Mouse (Mus musculus) intestine, embryonic 16.5 days (tissue): ENCODE measurements around the gene Dact3. TPM values are rescaled to one million over a fixed set of nuclear protein-coding genes. Genes with fewer than 3 reads are reported as not detected.

Experiments used
- ATAC-seq: fragments of 200-750 bp; cut with Nextera tagmentation; 2 replicates; pipeline ENCODE4 v1.8.0; 2017; ENCODE audit warnings: moderate TSS enrichment, moderate library complexity
- H3K27ac ChIP-seq: fragments of 300-500 bp; sonication (generic); 2 replicates; pipeline ENCODE4 v1.5.1; 2014; ENCODE audit warnings: mild to moderate bottlenecking, low read length
- H3K27me3 ChIP-seq: fragments of 300-500 bp; sonication (generic); replicated peaks from 2 replicates; pipeline ENCODE4 v1.6.1; 2014; ENCODE audit warnings: low read length, control low read depth, mixed read lengths; ENCODE audit not compliant: control insufficient read depth, insufficient read depth
- H3K36me3 ChIP-seq: fragments of 300-500 bp; sonication (generic); 2 replicates; pipeline ENCODE4 v1.6.1; 2014; ENCODE audit warnings: low read length, control low read depth; ENCODE audit not compliant: control insufficient read depth, insufficient read depth
- H3K4me1 ChIP-seq: fragments of 300-500 bp; sonication (generic); 2 replicates; pipeline ENCODE4 v1.6.1; 2014; ENCODE audit warnings: low read length, control low read depth, mixed read lengths; ENCODE audit not compliant: control insufficient read depth, insufficient read depth
- H3K4me2 ChIP-seq: fragments of 300-500 bp; sonication (generic); 2 replicates; pipeline ENCODE4 v1.6.1; 2014; ENCODE audit warnings: low read depth, low read length, control low read depth
- H3K4me3 ChIP-seq: fragments of 300-500 bp; sonication (generic); 2 replicates; pipeline ENCODE4 v1.5.1; 2014; ENCODE audit warnings: mild to moderate bottlenecking, low read length
- H3K9ac ChIP-seq: fragments of 300-500 bp; sonication (generic); 2 replicates; pipeline ENCODE4 v1.6.1; 2014; ENCODE audit warnings: low read depth, low read length
- H3K9me3 ChIP-seq: fragments of 300-500 bp; sonication (generic); 2 replicates; pipeline ENCODE4 v1.6.1; 2016; ENCODE audit warnings: low read length, control low read depth; ENCODE audit not compliant: control insufficient read depth
- WGBS: fragments of 180-500 bp; shearing (Covaris S2); extraction: QIAGEN DNeasy Blood & Tissue Kit; methylation state at CpG from one replicate; pipeline ENCODE4 v1.1.7; 2014; 5-methylcytosine and 5-hydroxymethylcytosine counted together
- polyA plus RNA-seq: library from polyadenylated mRNA; unstranded; fragments of >200 nt; fragmentation: Nextera tagmentation; extraction: Ambion mirVana; gene quantifications from 2 replicates; pipeline ENCODE4 v1.2.1, GENCODE M21; 2015

The Dact3 gene
- polyA plus RNA-seq, 1 experiment from 2014 or later = 1.6 TPM

DNA sequence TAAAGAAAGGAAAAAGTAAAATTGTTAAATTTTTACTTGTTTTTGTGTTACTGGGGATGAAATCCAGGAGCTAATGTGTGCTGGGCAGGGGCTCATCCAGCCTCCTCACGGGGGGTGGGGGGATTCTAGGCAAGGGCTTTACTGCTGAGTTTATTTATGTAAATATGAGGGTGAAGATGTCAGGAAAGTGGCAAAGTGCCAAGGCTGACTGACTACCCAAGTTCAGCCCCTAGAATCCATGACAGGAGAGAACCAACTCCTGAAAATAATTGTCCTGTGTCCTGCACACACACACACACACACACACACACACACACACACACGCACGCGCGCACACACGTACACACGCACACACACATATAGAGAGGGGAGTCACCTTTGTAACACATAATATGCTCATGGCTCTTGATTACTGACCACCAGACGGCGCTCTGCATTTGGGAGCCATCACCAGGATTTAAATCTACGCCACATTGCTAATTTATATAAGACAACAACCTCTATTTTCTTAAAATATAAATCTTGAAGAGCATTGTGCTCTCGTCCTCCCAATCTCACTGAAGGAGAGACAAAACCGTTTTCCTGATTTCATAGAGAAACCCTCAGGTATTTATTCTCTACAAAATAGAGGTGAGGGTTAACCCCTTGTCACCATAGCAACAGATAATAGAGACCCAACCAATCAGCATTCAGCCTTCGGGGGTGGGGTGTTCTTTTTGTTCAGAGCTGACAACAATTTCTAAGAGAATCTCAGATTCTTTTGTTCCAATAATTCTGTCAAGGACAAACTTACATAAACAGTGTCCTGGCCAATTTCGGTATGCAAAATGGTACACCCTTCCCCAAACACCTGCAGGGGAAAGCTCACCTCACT, 57.8 kb downstream of the Dact3 start:
- H3K36me3 ChIP-seq = no peaks in the 10 kb centered on the region
- ATAC-seq = no peak

More for the DNA sequence above, 57.8 kb downstream of the Dact3 start:
- 46% methylated on average over 14 of the region's 14 CpGs for WGBS
- Histone ChIP-seq H3K4me3 (no peak overlapping the region), H3K27me3 (no peaks in the 10 kb centered on the region), H3K9me3 (no peaks in the 10 kb centered on the region), H3K9ac (no peak overlapping the region), H3K4me1 (no peaks in the 10 kb centered on the region), H3K4me2 (no peak overlapping the region), H3K27ac (no peak overlapping the region)

Other genes starting within 250 kb of the Dact3 start
- gene Ceacam15, start 199.6 kb upstream of the Dact3 start, polyA plus RNA-seq = not detected in 2 replicates
- 0.10 TPM in 1 of 2 replicates, not detected in the other for gene Ceacam9, start 153.4 kb upstream of the Dact3 start, polyA plus RNA-seq
- gene Ap2s1, start 136.9 kb upstream of the Dact3 start, polyA plus RNA-seq = 266 and 271 TPM in 2 replicates
- gene Slc1a5, start 94.0 kb upstream of the Dact3 start, polyA plus RNA-seq = 44.5 and 49.0 TPM in 2 replicates
- gene Strn4, start 59.4 kb upstream of the Dact3 start, polyA plus RNA-seq = 68.9 and 72.3 TPM in 2 replicates
- 20.3 and 22.3 TPM in 2 replicates for gene Fkrp, start 58.6 kb upstream of the Dact3 start, polyA plus RNA-seq
- gene Prkd2, start 32.4 kb upstream of the Dact3 start, polyA plus RNA-seq = 10.3 and 11.5 TPM in 2 replicates
- gene Gng8, start 16.5 kb downstream of the Dact3 start, polyA plus RNA-seq = 7.8 and 9.2 TPM in 2 replicates
- 2.5 and 3.2 TPM in 2 replicates for gene Ptgir, start 31.2 kb downstream of the Dact3 start, polyA plus RNA-seq
- 163 and 171 TPM in 2 replicates for gene Calm3, start 48.8 kb downstream of the Dact3 start, polyA plus RNA-seq
- gene Pnmal2, start 69.4 kb downstream of the Dact3 start, polyA plus RNA-seq = 4.9 and 5.4 TPM in 2 replicates
- 2.7 and 2.9 TPM in 2 replicates for gene Pnmal1, start 84.4 kb downstream of the Dact3 start, polyA plus RNA-seq
- 0.23 and 0.32 TPM in 2 replicates for gene Gm42372, start 107.8 kb downstream of the Dact3 start, polyA plus RNA-seq
- gene Ccdc8, start 117.4 kb downstream of the Dact3 start, polyA plus RNA-seq = 32.6 and 35.6 TPM in 2 replicates
- 83.7 and 88.3 TPM in 2 replicates for gene Ppp5c, start 152.6 kb downstream of the Dact3 start, polyA plus RNA-seq
- 72.7 and 87.8 TPM in 2 replicates for gene Hif3a, start 187.1 kb downstream of the Dact3 start, polyA plus RNA-seq
- 0.48 and 0.73 TPM in 2 replicates for gene Psg16, start 198.7 kb downstream of the Dact3 start, polyA plus RNA-seq